Mouse (Mus musculus): Measurements from ENCODE around the gene Pabpc4. TPM values are rescaled to one million over a fixed set of nuclear protein-coding genes. Genes with fewer than 3 reads are reported as not detected.

The Pabpc4 gene
- polyA plus RNA-seq, 1 experiment, result 57.8 TPM

GRCm38 (mm10) chr4:123236431-123237031 lies 25.6 kb upstream of the Pabpc4 start:
- Histone ChIP-seq H3K36me3 (ENCODE audit: control insufficient read depth, insufficient read depth, low read length) (no peaks in the 10 kb centered on the region), H3K27me3 (replicated peaks; ENCODE audit: control insufficient read depth, insufficient read depth, low read length) (no peaks in the 10 kb centered on the region), H3K27ac (ENCODE audit: insufficient read depth, low read depth, low read length) (no peak overlapping the region), H3K4me1 (ENCODE audit: control insufficient read depth, insufficient read depth, low read length) (peaks cover 5% of the 10 kb centered on the region; the same call in 1 of the 2 replicates), H3K4me3 (ENCODE audit: insufficient read depth, low read depth, low read length) (no peak overlapping the region)
- 78% methylated on average over 13 of the region's 13 CpGs for WGBS
- no peak for DNase-seq
- TF ChIP-seq CTCF (conservative IDR thresholded peaks at IDR 0.05; ENCODE audit: insufficient read depth, insufficient read length, low read depth, low read length) (no peak), POLR2A (IDR thresholded peaks at IDR 0.05; ENCODE audit: low read depth, low read length) (no peak)

- Histone ChIP-seq H3K4me3 (ENCODE audit: insufficient read depth, low read depth, low read length) (no peak overlapping the region), H3K27me3 (replicated peaks; ENCODE audit: control insufficient read depth, insufficient read depth, low read length) (no peaks in the 10 kb centered on the region), H3K27ac (ENCODE audit: insufficient read depth, low read depth, low read length) (peak overlapping the region; percentile 24; the same call in 1 of the 2 replicates), H3K4me1 (ENCODE audit: control insufficient read depth, insufficient read depth, low read length) (peaks cover 5% of the 10 kb centered on the region; the same call in 1 of the 2 replicates), H3K36me3 (ENCODE audit: control insufficient read depth, insufficient read depth, low read length) (no peaks in the 10 kb centered on the region)
- DNase-seq, result peak; percentile 41
- WGBS, result 83% methylated on average over 6 of the region's 6 CpGs
- TF ChIP-seq POLR2A (IDR thresholded peaks at IDR 0.05; ENCODE audit: low read depth, low read length) (no peak), CTCF (conservative IDR thresholded peaks at IDR 0.05; ENCODE audit: insufficient read depth, insufficient read length, low read depth, low read length) (no peak)
Measured at GRCm38 (mm10) chr4:123237386-123238266, 24.5 kb upstream of the Pabpc4 start.

- no peak overlapping the region for H3K4me3 ChIP-seq (ENCODE audit: insufficient read depth, low read depth, low read length)
- no peaks in the 10 kb centered on the region for H3K36me3 ChIP-seq (ENCODE audit: control insufficient read depth, insufficient read depth, low read length)
- H3K27me3 ChIP-seq (replicated peaks; ENCODE audit: control insufficient read depth, insufficient read depth, low read length), result no peaks in the 10 kb centered on the region
- TF ChIP-seq POLR2A (IDR thresholded peaks at IDR 0.05; ENCODE audit: low read depth, low read length), result no peak
- no peak for TF ChIP-seq CTCF (conservative IDR thresholded peaks at IDR 0.05; ENCODE audit: insufficient read depth, insufficient read length, low read depth, low read length)
- no peak overlapping the region for H3K27ac ChIP-seq (ENCODE audit: insufficient read depth, low read depth, low read length)
- peak; percentile 64 for DNase-seq
- WGBS, result 13% methylated on average over 58 of the region's 58 CpGs
- no peaks in the 10 kb centered on the region for H3K4me1 ChIP-seq (ENCODE audit: control insufficient read depth, insufficient read depth, low read length)
Measured at GRCm38 (mm10) chr4:123239361-123240203, 22.6 kb upstream of the Pabpc4 start.

- Histone ChIP-seq H3K27ac (ENCODE audit: insufficient read depth, low read depth, low read length) (no peak overlapping the region), H3K4me3 (ENCODE audit: insufficient read depth, low read depth, low read length) (no peak overlapping the region), H3K27me3 (replicated peaks; ENCODE audit: control insufficient read depth, insufficient read depth, low read length) (no peaks in the 10 kb centered on the region), H3K36me3 (ENCODE audit: control insufficient read depth, insufficient read depth, low read length) (no peaks in the 10 kb centered on the region), H3K4me1 (ENCODE audit: control insufficient read depth, insufficient read depth, low read length) (no peaks in the 10 kb centered on the region)
- no peak for DNase-seq
- TF ChIP-seq CTCF (conservative IDR thresholded peaks at IDR 0.05; ENCODE audit: insufficient read depth, insufficient read length, low read depth, low read length) (no peak), POLR2A (IDR thresholded peaks at IDR 0.05; ENCODE audit: low read depth, low read length) (no peak)
- 83% methylated on average over 7 of the region's 7 CpGs for WGBS
Measured at GRCm38 (mm10) chr4:123246221-123246620, 15.9 kb upstream of the Pabpc4 start.

GRCm38 (mm10) chr4:123246651-123247050 lies 15.5 kb upstream of the Pabpc4 start:
- no peak for DNase-seq
- TF ChIP-seq CTCF (conservative IDR thresholded peaks at IDR 0.05; ENCODE audit: insufficient read depth, insufficient read length, low read depth, low read length), result no peak
- Histone ChIP-seq H3K4me1 (ENCODE audit: control insufficient read depth, insufficient read depth, low read length) (no peaks in the 10 kb centered on the region), H3K4me3 (ENCODE audit: insufficient read depth, low read depth, low read length) (no peak overlapping the region), H3K36me3 (ENCODE audit: control insufficient read depth, insufficient read depth, low read length) (no peaks in the 10 kb centered on the region), H3K27ac (ENCODE audit: insufficient read depth, low read depth, low read length) (no peak overlapping the region), H3K27me3 (replicated peaks; ENCODE audit: control insufficient read depth, insufficient read depth, low read length) (no peaks in the 10 kb centered on the region)
- 94% methylated on average over 5 of the region's 5 CpGs for WGBS

- no peak overlapping the region for H3K27ac ChIP-seq (ENCODE audit: insufficient read depth, low read depth, low read length)
- H3K4me1 ChIP-seq (ENCODE audit: control insufficient read depth, insufficient read depth, low read length), result no peaks in the 10 kb centered on the region
- H3K36me3 ChIP-seq (ENCODE audit: control insufficient read depth, insufficient read depth, low read length), result no peaks in the 10 kb centered on the region
- DNase-seq, result peak; percentile 49
- no peaks in the 10 kb centered on the region for H3K27me3 ChIP-seq (replicated peaks; ENCODE audit: control insufficient read depth, insufficient read depth, low read length)
- H3K4me3 ChIP-seq (ENCODE audit: insufficient read depth, low read depth, low read length), result no peak overlapping the region
- 67% methylated on average over 7 of the region's 7 CpGs for WGBS
- TF ChIP-seq CTCF (conservative IDR thresholded peaks at IDR 0.05; ENCODE audit: insufficient read depth, insufficient read length, low read depth, low read length), result no peak
Measured at GRCm38 (mm10) chr4:123247147-123247880, 14.8 kb upstream of the Pabpc4 start.

Data from kidney, adult 2 months (tissue).